Mouse (Mus musculus): ENCODE results near the gene 1810043G02Rik.

- TF ChIP-seq POLR2A (IDR thresholded peaks at IDR 0.05; ENCODE audit: insufficient read depth, low read depth, low read length) = no peak
- no peak for TF ChIP-seq CTCF (IDR thresholded peaks at IDR 0.05; ENCODE audit: insufficient read depth, low read depth, low read length)
These were observed 17.3 kb downstream of the 1810043G02Rik start for GRCm38 (mm10) chr10:77995639-77996038.

All from olfactory bulb, adult 2 months (tissue).